In the genomic region with DNA sequence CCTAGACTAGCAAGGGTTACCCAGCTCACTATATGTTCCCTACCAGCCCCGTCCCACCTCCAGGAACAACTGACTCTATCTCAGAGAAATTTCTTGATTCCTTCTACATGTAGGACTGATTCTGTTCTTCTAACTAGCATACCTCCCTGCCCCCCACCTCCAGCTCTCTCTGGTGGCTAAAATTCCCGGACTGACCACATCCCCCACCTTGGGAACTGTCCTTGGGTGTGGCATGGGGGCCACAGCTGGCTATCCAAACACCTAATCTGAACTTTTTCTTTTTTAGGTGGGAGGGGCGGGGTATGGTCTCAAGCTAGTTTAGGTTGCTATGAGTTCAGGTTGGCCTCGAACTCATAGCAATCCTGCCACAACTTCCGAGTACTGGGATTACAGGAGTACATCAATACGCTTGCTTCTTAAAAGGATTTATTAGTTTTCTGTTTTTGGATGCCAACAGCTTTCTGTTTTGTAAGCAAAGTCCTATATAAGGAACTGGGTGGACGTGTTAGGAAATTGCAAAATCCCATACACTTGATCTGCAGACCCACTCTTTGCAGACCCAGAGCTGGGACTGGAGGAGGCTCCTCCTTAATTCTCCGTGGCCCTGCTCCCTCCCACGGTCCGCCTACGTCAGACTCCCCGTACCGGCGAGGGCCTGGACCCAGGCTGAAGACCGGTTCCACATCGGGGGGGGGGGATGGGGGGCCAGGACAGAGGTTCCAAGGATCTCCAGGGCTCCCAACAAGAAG, we compare ENCODE assay signal across 8 mouse cellular contexts. TPM values are rescaled to one million over a fixed set of nuclear protein-coding genes. Genes with fewer than 3 reads are reported as not detected.
DNase-seq lines count a peak whose midpoint lies in the region; ATAC-seq and TF ChIP-seq lines count a peak whose summit lies in the region.

No protein-coding gene starts in this region.

- peak overlapping the region; percentile 64 for H3K4me2 ChIP-seq in heart, embryonic 13.5 days
- H3K4me2 ChIP-seq in limb, embryonic 13.5 days (replicated peaks) = peak overlapping the region; percentile 48

- no peaks in the 10 kb centered on the region for H3K27me3 ChIP-seq in heart, embryonic 13.5 days (replicated peaks)
- H3K27me3 ChIP-seq in limb, embryonic 13.5 days = no peaks in the 10 kb centered on the region

- WGBS in heart, embryonic 13.5 days = 17% methylated on average over 16 of the region's 16 CpGs
- 21% methylated on average over 16 of the region's 16 CpGs for WGBS in limb, embryonic 13.5 days

- no peak for DNase-seq in heart, adult 8-10 months (ENCODE audit: low spot score)
- no peak for DNase-seq in ES-E14 (ENCODE audit: low read depth, low spot score)
- no peak for DNase-seq in urinary bladder, postnatal 4 days (ENCODE audit: low spot score in 2 of 2)
- DNase-seq in left cerebral cortex, postnatal 14 days (ENCODE audit: low spot score in 2 of 2) = no peak

- peak overlapping the region; percentile 88 for H3K4me3 ChIP-seq in heart, embryonic 13.5 days
- H3K4me3 ChIP-seq in ES-E14 (ENCODE audit: insufficient read depth in 1 of 2, low read depth in 1 of 2, low read length in 2 of 2, poor library complexity in 1 of 2, severe bottlenecking in 1 of 2) = peak overlapping the region; percentile 74 to 99
- peak overlapping the region; percentile 94 for H3K4me3 ChIP-seq in limb, embryonic 13.5 days

- ATAC-seq in heart, embryonic 13.5 days (ENCODE audit: extremely low read depth, insufficient number of reproducible peaks, low FRiP score, low TSS enrichment) = no peak; the same call in 1 of the 2 replicates
- peak; percentile 57 for ATAC-seq in erythroid progenitor cell, adult 5-6 weeks (replicated peaks; ENCODE audit: low FRiP score, poor library complexity, severe bottlenecking)
- ATAC-seq in limb, embryonic 13.5 days (ENCODE audit: low FRiP score, low read depth) = peak; percentile 83; the same call in 1 of the 2 replicates
- ATAC-seq in neutrophil, adult 5-6 weeks (ENCODE audit: extremely low read depth, insufficient number of reproducible peaks, low FRiP score, poor library complexity, severe bottlenecking) = peak; percentile 21

- H3K4me1 ChIP-seq in heart, embryonic 13.5 days = peaks cover 70% of the 10 kb centered on the region
- H3K4me1 ChIP-seq in ES-E14 (ENCODE audit: control insufficient read depth in 2 of 2, insufficient read depth in 2 of 2, low read length in 2 of 2, poor library complexity in 1 of 2) = no peaks in the 10 kb centered on the region
- peaks cover 43% of the 10 kb centered on the region for H3K4me1 ChIP-seq in limb, embryonic 13.5 days

- intact Hi-C loops in left cerebral cortex, postnatal 14 days (cut with DNase I) = loop anchor here (2.0 kb wide), 1 partner anchor 85 kb away; no protein-coding TSS in a partner anchor

- peak overlapping the region; percentile 90 for H3K27ac ChIP-seq in heart, embryonic 13.5 days (replicated peaks)
- peak overlapping the region; percentile 69; the same call in 1 of the 2 replicates for H3K27ac ChIP-seq in ES-E14 (ENCODE audit: insufficient read depth, low read depth, low read length, poor library complexity, severe bottlenecking)
- H3K27ac ChIP-seq in limb, embryonic 13.5 days = peak overlapping the region; percentile 83; the same call in 1 of the 2 replicates

- H3K9ac ChIP-seq in heart, embryonic 13.5 days = peak overlapping the region; percentile 90
- peak overlapping the region; percentile 93 for H3K9ac ChIP-seq in ES-E14 (ENCODE audit: insufficient read depth, low read depth, low read length, poor library complexity, severe bottlenecking)
- peak overlapping the region; percentile 75 for H3K9ac ChIP-seq in limb, embryonic 13.5 days

- in situ Hi-C loops in ES-E14 (cut with MboI; ENCODE audit: low sequenced_read_pairs in 2 of 2, unreplicated experiment in 2 of 2) = no loop called here

- H3K36me3 ChIP-seq in heart, embryonic 13.5 days = no peaks in the 10 kb centered on the region
- no peaks in the 10 kb centered on the region for H3K36me3 ChIP-seq in ES-E14 (ENCODE audit: control insufficient read depth, insufficient read depth, low read length, poor library complexity, severe bottlenecking)
- H3K36me3 ChIP-seq in limb, embryonic 13.5 days = no peaks in the 10 kb centered on the region

- no peaks in the 10 kb centered on the region for H3K9me3 ChIP-seq in heart, embryonic 13.5 days
- H3K9me3 ChIP-seq in ES-E14 (ENCODE audit: control insufficient read depth, insufficient read depth, low read depth, low read length) = no peaks in the 10 kb centered on the region
- H3K9me3 ChIP-seq in limb, embryonic 13.5 days = no peaks in the 10 kb centered on the region

TF ChIP-seq in ES-E14, 5 proteins besides CTCF, POLR2A, EP300 and RAD21:
- TF ChIP-seq MAFK (IDR thresholded peaks at IDR 0.05; ENCODE audit: insufficient read depth, low read depth, low read length) (no peak), ZC3H11A (IDR thresholded peaks at IDR 0.05; ENCODE audit: borderline replicate concordance, low read depth, low read length) (no peak), HCFC1 (IDR thresholded peaks at IDR 0.05; ENCODE audit: borderline replicate concordance, insufficient read depth, low read length) (no peak), ZNF384 (IDR thresholded peaks at IDR 0.05; ENCODE audit: low read depth, low read length) (no peak), CHD2 (IDR thresholded peaks at IDR 0.05; ENCODE audit: low read depth, low read length) (no peak)

RNA-seq across cellular contexts. Expression of a gene that starts 0.8 kb away (rescaled TPM):
- 58.4 and 58.5 TPM in 2 replicates for polyA plus RNA-seq in heart, embryonic 13.5 days (2015; fragmentation: Nextera tagmentation; extraction: Ambion mirVana)
- 100 to 1,000 TPM; 291 to 307 (median 299) TPM for total RNA-seq in heart, adult 8-10 months (2022)
- total RNA-seq in ES-E14 (2012; rRNA removed) = 10.9 and 11.5 TPM in 2 replicates
- 17.7 and 20.1 TPM in 2 replicates for total RNA-seq in erythroid progenitor cell, adult 5-6 weeks (2015; ENCODE audit: low replicate concordance)
- 9.0 and 14.7 TPM in 2 replicates for total RNA-seq in erythroid progenitor cell, adult 5-6 weeks (2017; ENCODE audit: low replicate concordance)
- polyA plus RNA-seq in limb, embryonic 13.5 days (2015; fragmentation: Nextera tagmentation; extraction: Ambion mirVana) = 22.9 and 25.2 TPM in 2 replicates
- 38.1 and 41.7 TPM in 2 replicates for total RNA-seq in neutrophil, adult 5-6 weeks (2017)
- 10 to 100 TPM; 48.2 to 49.4 TPM for total RNA-seq in left cerebral cortex, postnatal 14 days (2021)
